Mouse (Mus musculus) thymus, adult 2 months (tissue): ENCODE measurements around the gene Dysf.

Experiments used
- CTCF ChIP-seq: fragments of 200-500 bp; IDR thresholded peaks from 2 replicates; pipeline ENCODE4 v1.5.1; 2012; ENCODE audit warnings: mild to moderate bottlenecking, control low read depth, low read length, moderate library complexity, borderline replicate concordance; ENCODE audit not compliant: control insufficient read depth, poor library complexity, insufficient read depth; ENCODE audit errors: extremely low read depth
- POLR2A ChIP-seq: fragments of 200-500 bp; IDR thresholded peaks from 2 replicates; pipeline ENCODE4 v1.6.1; 2012; ENCODE audit warnings: mild to moderate bottlenecking, low read length, control low read depth, moderate library complexity; ENCODE audit not compliant: control insufficient read depth, poor library complexity, insufficient read depth; ENCODE audit errors: extremely low read depth

GRCm38 (mm10) chr6:84196511-84196910 is 188.1 kb downstream of the Dysf start:
- TF ChIP-seq CTCF (no peak), POLR2A (no peak)
